Mouse (Mus musculus): ENCODE results near the gene Nags. TPM values are rescaled to one million over a fixed set of nuclear protein-coding genes. Genes with fewer than 3 reads are reported as not detected.

Nags gene
- total and polyA plus RNA-seq, 3 experiments, result 5.4 to 9.7 TPM; not detected in 1

GRCm38 (mm10) chr11:102189461-102190436 lies 44.4 kb downstream of the Nags start, which contains the start of gene G6pc3 (continued):
- TF ChIP-seq NRF1 (IDR thresholded peaks at IDR 0.05; ENCODE audit: insufficient read depth, low read depth, low read length, poor library complexity, severe bottlenecking) (peak; percentile 50; the same call in 1 of the 2 replicates), ZNF384 (IDR thresholded peaks at IDR 0.05; ENCODE audit: low read depth, low read length) (no peak), RCOR1 (IDR thresholded peaks at IDR 0.05; ENCODE audit: low read depth, low read length) (no peak), E2F4 (IDR thresholded peaks at IDR 0.05; ENCODE audit: borderline replicate concordance, low read depth, low read length) (no peak; the same call in 1 of the 2 replicates), TAL1 (IDR thresholded peaks at IDR 0.05; ENCODE audit: low read length) (no peak), CHD2 (IDR thresholded peaks at IDR 0.05; ENCODE audit: low read length) (no peak; the same call in 1 of the 2 replicates), ETS1 (IDR thresholded peaks at IDR 0.05; ENCODE audit: low read depth, low read length) (peak; percentile 81), MXI1 (IDR thresholded peaks at IDR 0.05; ENCODE audit: low read depth, low read length) (peak; percentile 100), UBTF (IDR thresholded peaks at IDR 0.05; ENCODE audit: borderline replicate concordance, insufficient read depth, low read depth, low read length) (0 out of 2 replicates have a peak, but pooled peaks have one; percentile 34), EP300 (IDR thresholded peaks at IDR 0.05; ENCODE audit: low read depth in 1 of 2, low read length in 2 of 2) (no peak; a peak in 1 of 4 replicates), NELFE (IDR thresholded peaks at IDR 0.05; ENCODE audit: low read depth, low read length) (peak; percentile 84), MAX (IDR thresholded peaks at IDR 0.05; ENCODE audit: low read length) (peak; percentile 100), CHD1 (IDR thresholded peaks at IDR 0.05; ENCODE audit: low read depth, low read length) (no peak), ZMIZ1 (IDR thresholded peaks at IDR 0.05; ENCODE audit: low read depth, low read length) (peak; percentile 44), RAD21 (IDR thresholded peaks at IDR 0.05; ENCODE audit: low read depth, low read length) (no peak), BHLHE40 (IDR thresholded peaks at IDR 0.05; ENCODE audit: borderline replicate concordance, low read depth, low read length) (peak; percentile 62; the same call in 1 of the 2 replicates), GABPA (IDR thresholded peaks at IDR 0.05; ENCODE audit: low read depth, low read length) (no peak), USF1 (IDR thresholded peaks at IDR 0.05; ENCODE audit: low read depth, low read length) (peak; percentile 97), ELF1 (IDR thresholded peaks at IDR 0.05; ENCODE audit: low read depth, low read length) (peak; percentile 96), SIN3A (IDR thresholded peaks at IDR 0.05; ENCODE audit: low read length) (peak; percentile 99), CTCF (IDR thresholded peaks at IDR 0.05 in 2 of 3, conservative IDR thresholded peaks at IDR 0.05 in 1 of 3; ENCODE audit: control insufficient read depth in 1 of 3, insufficient read depth in 1 of 3, low read depth in 2 of 3, low read length in 3 of 3, poor library complexity in 1 of 3, severe bottlenecking in 1 of 3) (no peak), SMC3 (IDR thresholded peaks at IDR 0.05; ENCODE audit: low read depth, low read length) (no peak), MAZ (IDR thresholded peaks at IDR 0.05; ENCODE audit: low read depth, low read length) (peak; percentile 83; the same call in 1 of the 2 replicates), POLR2AphosphoS5 (IDR thresholded peaks at IDR 0.05; ENCODE audit: borderline replicate concordance, low read depth, low read length) (no peak)

Data from MEL (cell line).